In the genomic region with DNA sequence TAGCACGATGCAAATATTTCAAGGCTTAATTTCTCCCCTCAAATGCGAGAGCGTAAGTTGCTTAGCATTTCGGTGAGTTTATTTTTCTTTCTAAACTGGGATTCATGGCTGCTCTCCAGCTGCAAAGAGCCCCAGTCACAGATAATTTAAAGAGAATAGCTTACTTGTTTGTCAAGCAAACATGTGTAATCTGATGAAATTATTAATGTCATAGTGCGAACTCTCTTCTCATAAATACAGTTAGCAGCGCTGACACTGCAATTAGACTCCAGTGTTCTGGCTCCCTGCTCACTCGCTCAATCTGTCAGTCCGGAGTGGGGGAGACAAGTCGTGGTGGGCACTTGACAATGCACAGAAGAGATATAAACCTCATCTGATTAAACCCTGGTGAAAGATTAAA, we compare ENCODE assay signal across 13 mouse cellular contexts.
DNase-seq lines count a peak whose midpoint lies in the region; ATAC-seq and TF ChIP-seq lines count a peak whose summit lies in the region.
"Had no signal": no experiment of that assay in that cellular context is flagged by ENCODE, and none has a peak within 500 bp of the region (broad histone marks: within the 10 kb centered on the region; RNA-seq: fewer than 3 reads in every experiment).

No protein-coding gene starts in this region.

- DNase-seq in heart, postnatal 10 days: no peak
- peak; percentile 79 for DNase-seq in kidney, postnatal 0 days (ENCODE audit: low spot score)
- DNase-seq in kidney, adult 18-20 months: no peak
- DNase-seq in neural tube, embryonic 10.5 days (ENCODE audit: extremely low spot score, low spot score): no peak
- no peak for DNase-seq in adrenal gland, postnatal 10 days
- DNase-seq: cerebellum, adult 18-20 months; lung, postnatal 14 days; thymus, postnatal 14 days had no signal

- 50% methylated on average over 9 of the region's 9 CpGs for WGBS in heart, embryonic 13.5 days
- WGBS in kidney, postnatal 0 days: 24% methylated on average over 9 of the region's 9 CpGs
- WGBS in neural tube, embryonic 13.5 days: 42% methylated on average over 9 of the region's 9 CpGs

- H3K4me3 ChIP-seq in heart, embryonic 13.5 days: no peak overlapping the region
- H3K4me3 ChIP-seq in kidney, postnatal 0 days (replicated peaks; ENCODE audit: low read depth, low read length): no peak overlapping the region
- no peak overlapping the region for H3K4me3 ChIP-seq in neural tube, embryonic 13.5 days

- no peak overlapping the region for H3K9ac ChIP-seq in heart, embryonic 13.5 days
- no peak overlapping the region for H3K9ac ChIP-seq in kidney, postnatal 0 days (ENCODE audit: low read depth, low read length)
- no peak overlapping the region for H3K9ac ChIP-seq in neural tube, embryonic 13.5 days

- H3K9me3 ChIP-seq in heart, embryonic 13.5 days: no peaks in the 10 kb centered on the region
- no peaks in the 10 kb centered on the region for H3K9me3 ChIP-seq in kidney, postnatal 0 days (replicated peaks; ENCODE audit: low read length)
- no peaks in the 10 kb centered on the region for H3K9me3 ChIP-seq in neural tube, embryonic 13.5 days

- peak overlapping the region; percentile 10; the same call in 1 of the 2 replicates for H3K4me2 ChIP-seq in heart, embryonic 13.5 days
- peak overlapping the region; percentile 29; the same call in 1 of the 2 replicates for H3K4me2 ChIP-seq in kidney, postnatal 0 days (ENCODE audit: low read length)
- peak overlapping the region; percentile 14; the same call in 1 of the 2 replicates for H3K4me2 ChIP-seq in neural tube, embryonic 13.5 days

- no peak overlapping the region for H3K27ac ChIP-seq in heart, embryonic 13.5 days (replicated peaks)
- no peak overlapping the region for H3K27ac ChIP-seq in kidney, postnatal 0 days
- H3K27ac ChIP-seq in neural tube, embryonic 13.5 days (replicated peaks): no peak overlapping the region

- TF ChIP-seq CTCF in kidney, postnatal 0 days (IDR thresholded peaks at IDR 0.05; ENCODE audit: low read depth): no peak

- peaks cover 15% of the 10 kb centered on the region for H3K4me1 ChIP-seq in heart, embryonic 13.5 days
- no peaks in the 10 kb centered on the region for H3K4me1 ChIP-seq in kidney, postnatal 0 days (replicated peaks; ENCODE audit: insufficient read depth, low read length)
- peaks cover 28% of the 10 kb centered on the region for H3K4me1 ChIP-seq in neural tube, embryonic 13.5 days (replicated peaks)

- intact Hi-C loops in heart, postnatal 10 days (cut with DNase I): no loop called here

- no peak for ATAC-seq in heart, embryonic 13.5 days (ENCODE audit: extremely low read depth, insufficient number of reproducible peaks, low FRiP score, low TSS enrichment)
- no peak for ATAC-seq in kidney, postnatal 0 days (replicated peaks; ENCODE audit: low FRiP score, low read depth)
- no peak for ATAC-seq in neural tube, embryonic 13.5 days (ENCODE audit: low read depth)
- ATAC-seq: activated CD4-positive, CD25-positive, alpha-beta regulatory T cell, adult 4 months; midbrain, embryonic 16.5 days had no signal

- H3K36me3 ChIP-seq in heart, embryonic 13.5 days: no peaks in the 10 kb centered on the region
- H3K36me3 ChIP-seq in kidney, postnatal 0 days (ENCODE audit: insufficient read depth, low read length): no peaks in the 10 kb centered on the region
- no peaks in the 10 kb centered on the region for H3K36me3 ChIP-seq in neural tube, embryonic 13.5 days
- H3K36me3 ChIP-seq: G1E had no signal

- H3K27me3 ChIP-seq in heart, embryonic 13.5 days (replicated peaks): no peaks in the 10 kb centered on the region
- no peaks in the 10 kb centered on the region for H3K27me3 ChIP-seq in kidney, postnatal 0 days (ENCODE audit: insufficient read depth, low read length)
- H3K27me3 ChIP-seq in neural tube, embryonic 13.5 days: 0 out of 2 replicates have a peak, but pooled peaks cover 2% of the 10 kb centered on the region
